Mouse (Mus musculus) embryonic fibroblast, embryonic 13.5 days (primary cell): ENCODE data around the gene Zfp658. TPM values are rescaled to one million over a fixed set of nuclear protein-coding genes. Genes with fewer than 3 reads are reported as not detected.

Experiments
- H3K27ac ChIP-seq: 2 replicates; pipeline ENCODE4 v1.5.1; 2012; ENCODE audit warnings: low read length, control low read depth, inconsistent platforms; ENCODE audit not compliant: insufficient read depth
- H3K4me1 ChIP-seq: 2 replicates; pipeline ENCODE4 v1.6.1; 2011; ENCODE audit warnings: low read length; ENCODE audit not compliant: control insufficient read depth, insufficient read depth
- H3K4me3 ChIP-seq: 2 replicates; pipeline ENCODE4 v1.5.1; 2011; ENCODE audit warnings: mild to moderate bottlenecking, control low read depth, low read length; ENCODE audit not compliant: insufficient read depth
- CTCF ChIP-seq: IDR thresholded peaks from 2 replicates; pipeline ENCODE4 v1.5.1; 2011; ENCODE audit warnings: mild to moderate bottlenecking, control low read depth, low read length, moderate library complexity, borderline replicate concordance; ENCODE audit not compliant: insufficient read depth
- POLR2A ChIP-seq: IDR thresholded peaks from 2 replicates; pipeline ENCODE4 v1.6.1; 2011; ENCODE audit warnings: low read depth, mild to moderate bottlenecking, control low read depth, low read length, moderate library complexity
- polyA plus RNA-seq: library from polyadenylated mRNA; stranded (reverse); fragments of >200 nt; gene quantifications from 2 replicates; pipeline ENCODE4 v1.2.4, GENCODE M21; 2011; ENCODE audit warnings: low read depth; ENCODE audit not compliant: missing spikeins, insufficient read length

Zfp658 gene
- polyA plus RNA-seq, 1 experiment: 2.8 TPM

GRCm38 (mm10) chr7:43563300-43563699 lies 1.2 kb downstream of the Zfp658 start:
- H3K4me3 ChIP-seq: peak overlapping the region; percentile 65
- TF ChIP-seq POLR2A: no peak
- no peak for TF ChIP-seq CTCF
- peaks cover 4% of the 10 kb centered on the region; the same call in 1 of the 2 replicates for H3K4me1 ChIP-seq
- H3K27ac ChIP-seq: 0 out of 2 replicates have a peak overlapping the region, but pooled peaks have one; percentile 7

GRCm38 (mm10) chr7:43571216-43571615 lies 9.2 kb downstream of the Zfp658 start:
- no peak overlapping the region for H3K27ac ChIP-seq
- no peaks in the 10 kb centered on the region for H3K4me1 ChIP-seq
- no peak overlapping the region for H3K4me3 ChIP-seq
- no peak for TF ChIP-seq POLR2A
- no peak for TF ChIP-seq CTCF

GRCm38 (mm10) chr7:43579440-43580171 lies 17.6 kb downstream of the Zfp658 start, which contains the start of gene Zfp719:
Gene Zfp719, plus strand, starts transcription at chr7:43579610.
- peak; percentile 92 for TF ChIP-seq POLR2A
- TF ChIP-seq CTCF: no peak
- 0 out of 2 replicates have a peak, but pooled peaks cover 7% of the 10 kb centered on the region for H3K4me1 ChIP-seq
- H3K27ac ChIP-seq: peak within 1 kb of the TSS; percentile 91
- H3K4me3 ChIP-seq: peak within 1 kb of the TSS; percentile 67

- H3K27ac ChIP-seq: peak overlapping the region; percentile 91; the same call in 1 of the 2 replicates
- TF ChIP-seq CTCF (no peak), POLR2A (no peak)
- H3K4me3 ChIP-seq: peak overlapping the region; percentile 67
- H3K4me1 ChIP-seq: 0 out of 2 replicates have a peak, but pooled peaks cover 7% of the 10 kb centered on the region
Observed at GRCm38 (mm10) chr7:43580526-43580925, 18.5 kb downstream of the Zfp658 start.

GRCm38 (mm10) chr7:43584790-43585189 lies 22.7 kb downstream of the Zfp658 start:
- Histone ChIP-seq H3K4me3 (no peak overlapping the region), H3K27ac (no peak overlapping the region), H3K4me1 (0 out of 2 replicates have a peak, but pooled peaks cover 7% of the 10 kb centered on the region)
- TF ChIP-seq POLR2A: no peak
- TF ChIP-seq CTCF: no peak

GRCm38 (mm10) chr7:43601884-43602283 lies 39.8 kb downstream of the Zfp658 start:
- TF ChIP-seq CTCF (no peak), POLR2A (no peak)
- H3K27ac ChIP-seq: no peak overlapping the region

GRCm38 (mm10) chr7:43606896-43607742 lies 45.1 kb downstream of the Zfp658 start, which contains the start of gene Zfp819:
Gene Zfp819, plus strand, starts transcription at chr7:43607169.
- Histone ChIP-seq H3K4me1 (no peaks in the 10 kb centered on the region), H3K4me3 (peak within 1 kb of the TSS; percentile 31), H3K27ac (no peak within 1 kb of the TSS)
- TF ChIP-seq POLR2A (no peak), CTCF (no peak)

More at GRCm38 (mm10) chr7:43601884-43602283, 39.8 kb downstream of the Zfp658 start:
- H3K4me3 ChIP-seq: no peak overlapping the region
- no peaks in the 10 kb centered on the region for H3K4me1 ChIP-seq

GRCm38 (mm10) chr7:43607743-43608287 lies 45.8 kb downstream of the Zfp658 start:
- Histone ChIP-seq H3K4me1 (no peaks in the 10 kb centered on the region), H3K27ac (no peak overlapping the region), H3K4me3 (no peak overlapping the region)
- TF ChIP-seq CTCF (no peak), POLR2A (no peak)

- Histone ChIP-seq H3K27ac (no peak overlapping the region), H3K4me3 (no peak overlapping the region), H3K4me1 (no peaks in the 10 kb centered on the region)
- TF ChIP-seq CTCF (no peak), POLR2A (no peak)
Observed at GRCm38 (mm10) chr7:43608316-43608824, 46.3 kb downstream of the Zfp658 start.
